Comparison of ENCODE assay signal across 23 mouse cellular contexts in genomic region chr1:58723062-58723808, GRCm38 (mm10). TPM values are rescaled to one million over a fixed set of nuclear protein-coding genes. Genes with fewer than 3 reads are reported as not detected.
DNase-seq lines count a peak whose midpoint lies in the region; ATAC-seq and TF ChIP-seq lines count a peak whose summit lies in the region.
"Had no signal": no experiment of that assay in that cellular context is flagged by ENCODE, and none has a peak within 500 bp of the region (broad histone marks: within the 10 kb centered on the region; RNA-seq: fewer than 3 reads in every experiment).

No protein-coding gene starts in this region.

- H3K27ac ChIP-seq in kidney, embryonic 14.5 days (ENCODE audit: low read depth, low read length): no peak overlapping the region
- no peak overlapping the region for H3K27ac ChIP-seq in midbrain, embryonic 12.5 days (replicated peaks)
- H3K27ac ChIP-seq in midbrain, embryonic 13.5 days: no peak overlapping the region
- H3K27ac ChIP-seq in stomach, postnatal 0 days (replicated peaks): no peak overlapping the region; the same call in 1 of the 2 replicates
- H3K27ac ChIP-seq: forebrain, embryonic 13.5 days; hindbrain, embryonic 12.5 days; liver, embryonic 15.5 days; midbrain, embryonic 10.5 days had no signal

- no peak overlapping the region for H3K4me2 ChIP-seq in kidney, embryonic 14.5 days (replicated peaks; ENCODE audit: low read depth, low read length)
- H3K4me2 ChIP-seq in midbrain, embryonic 12.5 days (replicated peaks): no peak overlapping the region
- H3K4me2 ChIP-seq in midbrain, embryonic 13.5 days (replicated peaks): no peak overlapping the region
- H3K4me2 ChIP-seq in stomach, postnatal 0 days (replicated peaks; ENCODE audit: low read depth): no peak overlapping the region
- H3K4me2 ChIP-seq: forebrain, embryonic 13.5 days; hindbrain, embryonic 12.5 days; liver, embryonic 15.5 days had no signal

- H3K9me3 ChIP-seq in kidney, embryonic 14.5 days (ENCODE audit: control insufficient read depth, low read length): no peaks in the 10 kb centered on the region
- no peaks in the 10 kb centered on the region for H3K9me3 ChIP-seq in midbrain, embryonic 12.5 days
- H3K9me3 ChIP-seq in midbrain, embryonic 13.5 days: no peaks in the 10 kb centered on the region
- no peaks in the 10 kb centered on the region for H3K9me3 ChIP-seq in stomach, postnatal 0 days (ENCODE audit: control insufficient read depth, low read length)
- H3K9me3 ChIP-seq: forebrain, embryonic 13.5 days; hindbrain, embryonic 12.5 days; liver, embryonic 15.5 days; midbrain, embryonic 10.5 days had no signal

- peak; percentile 88 for DNase-seq in heart, adult 11 months
- DNase-seq in heart, postnatal 10 days: no peak
- DNase-seq in kidney, postnatal 14 days: no peak
- no peak for DNase-seq in stomach, postnatal 0 days (ENCODE audit: low spot score)
- DNase-seq: B cell, adult 2 months; cerebellum, adult 2 months; lung, postnatal 14 days; right cerebral cortex, postnatal 14 days had no signal

- no peak; the same call in 1 of the 2 replicates for ATAC-seq in kidney, embryonic 14.5 days (ENCODE audit: low FRiP score, low TSS enrichment)
- ATAC-seq in midbrain, embryonic 12.5 days (ENCODE audit: low FRiP score, low read depth): peak; percentile 27; the same call in 1 of the 2 replicates
- ATAC-seq in midbrain, embryonic 13.5 days: no peak
- ATAC-seq in stomach, postnatal 0 days (ENCODE audit: low FRiP score, low TSS enrichment): no peak
- no peak for ATAC-seq in frontal cortex, adult (ENCODE audit: low TSS enrichment)
- ATAC-seq: forebrain, embryonic 13.5 days; intestine, embryonic 16.5 days had no signal

- no peak for TF ChIP-seq EP300 in stomach, postnatal 0 days (optimal IDR thresholded peaks at IDR 0.05)

- no peak overlapping the region for H3K4me3 ChIP-seq in kidney, embryonic 14.5 days (ENCODE audit: low read length)
- no peak overlapping the region for H3K4me3 ChIP-seq in midbrain, embryonic 12.5 days
- H3K4me3 ChIP-seq in midbrain, embryonic 13.5 days (replicated peaks): no peak overlapping the region
- no peak overlapping the region for H3K4me3 ChIP-seq in stomach, postnatal 0 days (ENCODE audit: low read depth, low read length)
- H3K4me3 ChIP-seq: forebrain, embryonic 13.5 days; hindbrain, embryonic 12.5 days; liver, embryonic 15.5 days; midbrain, embryonic 10.5 days had no signal

- H3K9ac ChIP-seq in kidney, embryonic 14.5 days (ENCODE audit: low read depth, low read length): 0 out of 2 replicates have a peak overlapping the region, but pooled peaks have one; percentile 18
- H3K9ac ChIP-seq in midbrain, embryonic 12.5 days (replicated peaks): no peak overlapping the region
- H3K9ac ChIP-seq in midbrain, embryonic 13.5 days (replicated peaks): no peak overlapping the region
- 0 out of 2 replicates have a peak overlapping the region, but pooled peaks have one; percentile 13 for H3K9ac ChIP-seq in stomach, postnatal 0 days (ENCODE audit: low read length)
- H3K9ac ChIP-seq: forebrain, embryonic 13.5 days; hindbrain, embryonic 12.5 days; liver, embryonic 15.5 days had no signal

- WGBS in kidney, embryonic 14.5 days: 34% methylated on average over 7 of the region's 7 CpGs
- 61% methylated on average over 7 of the region's 7 CpGs for WGBS in midbrain, embryonic 12.5 days
- 68% methylated on average over 7 of the region's 7 CpGs for WGBS in midbrain, embryonic 13.5 days
- WGBS in stomach, postnatal 0 days: 67% methylated on average over 7 of the region's 7 CpGs

- intact Hi-C loops in heart, postnatal 10 days (cut with DNase I): no loop called here

- H3K36me3 ChIP-seq in kidney, embryonic 14.5 days (ENCODE audit: control insufficient read depth, insufficient read depth, low read length): peaks cover 34% of the 10 kb centered on the region
- peaks cover 2% of the 10 kb centered on the region for H3K36me3 ChIP-seq in midbrain, embryonic 12.5 days
- peaks cover 10% of the 10 kb centered on the region; the same call in 1 of the 2 replicates for H3K36me3 ChIP-seq in midbrain, embryonic 13.5 days
- H3K36me3 ChIP-seq in stomach, postnatal 0 days (ENCODE audit: control insufficient read depth, insufficient read depth, low read length): peaks cover 13% of the 10 kb centered on the region

- no peaks in the 10 kb centered on the region for H3K27me3 ChIP-seq in kidney, embryonic 14.5 days (ENCODE audit: control insufficient read depth, insufficient read depth, low read length)
- H3K27me3 ChIP-seq in midbrain, embryonic 12.5 days: no peaks in the 10 kb centered on the region
- H3K27me3 ChIP-seq in midbrain, embryonic 13.5 days: no peaks in the 10 kb centered on the region
- no peaks in the 10 kb centered on the region for H3K27me3 ChIP-seq in stomach, postnatal 0 days (ENCODE audit: control insufficient read depth, insufficient read depth, low read length)
- H3K27me3 ChIP-seq: forebrain, embryonic 13.5 days; hindbrain, embryonic 12.5 days; liver, embryonic 15.5 days had no signal

- no peak for TF ChIP-seq CTCF in stomach, postnatal 0 days (IDR thresholded peaks at IDR 0.05; ENCODE audit: low read depth)

- peaks cover 6% of the 10 kb centered on the region; the same call in 1 of the 2 replicates for H3K4me1 ChIP-seq in kidney, embryonic 14.5 days (ENCODE audit: control insufficient read depth, insufficient read depth, low read length)
- H3K4me1 ChIP-seq in midbrain, embryonic 12.5 days: no peaks in the 10 kb centered on the region
- 0 out of 2 replicates have a peak, but pooled peaks cover 3% of the 10 kb centered on the region for H3K4me1 ChIP-seq in midbrain, embryonic 13.5 days (replicated peaks)
- no peaks in the 10 kb centered on the region for H3K4me1 ChIP-seq in stomach, postnatal 0 days (replicated peaks; ENCODE audit: control insufficient read depth, insufficient read depth)
- H3K4me1 ChIP-seq: forebrain, embryonic 13.5 days; hindbrain, embryonic 12.5 days had no signal

RNA-seq across cellular contexts. Expression of gene Cflar, which starts 11.9 kb away (rescaled TPM):
- total RNA-seq in heart, postnatal 10 days (2021): 10 to 100 TPM; 65.7 to 68.1 TPM
- 34.0 and 39.6 TPM in 2 replicates for polyA plus RNA-seq in kidney, embryonic 14.5 days (2014; fragmentation: Nextera tagmentation; extraction: Ambion mirVana)
- 26.4 and 26.6 TPM in 2 replicates for polyA plus RNA-seq in midbrain, embryonic 12.5 days (2016; fragmentation: Nextera tagmentation; extraction: Ambion mirVana)
- polyA plus RNA-seq in midbrain, embryonic 13.5 days (2015; fragmentation: Nextera tagmentation; extraction: Ambion mirVana): 15.9 and 16.4 TPM in 2 replicates
- polyA plus RNA-seq in stomach, postnatal 0 days (2015; fragmentation: Nextera tagmentation; extraction: Ambion mirVana): 43.6 and 45.3 TPM in 2 replicates

RNA-seq across cellular contexts. Expression of gene Als2cr12, which starts 27.4 kb away (rescaled TPM):
- under 1 TPM in 1 of 2 experiments, not detected in 1; 0.60 TPM for total RNA-seq in heart, postnatal 10 days (2021)
- polyA plus RNA-seq in kidney, embryonic 14.5 days (2014; fragmentation: Nextera tagmentation; extraction: Ambion mirVana): not detected in 2 replicates
- polyA plus RNA-seq in midbrain, embryonic 12.5 days (2016; fragmentation: Nextera tagmentation; extraction: Ambion mirVana): not detected in 2 replicates
- polyA plus RNA-seq in midbrain, embryonic 13.5 days (2015; fragmentation: Nextera tagmentation; extraction: Ambion mirVana): not detected in 2 replicates
- 0.56 and 0.91 TPM in 2 replicates for polyA plus RNA-seq in stomach, postnatal 0 days (2015; fragmentation: Nextera tagmentation; extraction: Ambion mirVana)
- total RNA-seq: gastrocnemius, adult 18-20 months; layer of hippocampus, postnatal 25 days; left cerebral cortex, postnatal 25 days had no signal
- polyA plus RNA-seq: brain, embryonic 14.5 days; cerebellum, adult 2 months; cortical plate, adult 2 months; forebrain, embryonic 13.5 days; heart, embryonic 11.5 days; hindbrain, embryonic 12.5 days; liver, embryonic 15.5 days; midbrain, embryonic 10.5 days had no signal

Comparison
In these comparisons a context has a peak if more than half of its experiments do, and no peak if none do; other contexts are left out.
1. H3K9ac ChIP-seq: peak in kidney, embryonic 14.5 days (single experiment) and stomach, postnatal 0 days (single experiment); none in midbrain, embryonic 12.5 days (single experiment) and midbrain, embryonic 13.5 days (single experiment).